8 mouse cellular contexts compared by ENCODE assay signal in the genomic region with DNA sequence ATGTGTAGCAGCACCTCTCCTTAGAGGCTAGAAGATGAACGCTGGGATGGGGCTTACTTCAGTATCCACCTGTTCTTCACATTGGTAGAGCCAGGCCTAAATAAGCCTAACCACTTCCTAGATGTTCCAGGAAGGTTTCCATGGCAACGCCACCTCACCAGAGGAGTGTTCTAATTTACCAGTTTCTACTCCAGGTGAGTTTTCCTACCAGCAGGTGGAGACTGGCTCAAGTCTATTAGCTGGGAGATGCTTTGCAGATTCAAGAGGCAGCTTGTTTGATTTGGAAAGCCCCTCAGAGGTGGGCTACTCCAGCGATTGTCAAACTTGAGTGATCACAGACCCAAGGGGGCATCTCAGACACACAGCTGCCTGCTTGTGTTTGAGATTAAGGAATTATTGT.
DNase-seq lines count a peak whose midpoint lies in the region; ATAC-seq and TF ChIP-seq lines count a peak whose summit lies in the region.

No protein-coding gene starts in this region.

- intact Hi-C loops in heart, postnatal 25 days (cut with DNase I): no loop called here

- no peaks in the 10 kb centered on the region for H3K9me3 ChIP-seq in lung, embryonic 14.5 days (ENCODE audit: low read depth, low read length)
- no peaks in the 10 kb centered on the region for H3K9me3 ChIP-seq in kidney, embryonic 14.5 days (ENCODE audit: control insufficient read depth, low read length)
- no peaks in the 10 kb centered on the region for H3K9me3 ChIP-seq in midbrain, embryonic 11.5 days (ENCODE audit: control insufficient read depth, low read length)

- H3K4me3 ChIP-seq in lung, embryonic 14.5 days (ENCODE audit: low read depth, low read length): no peak overlapping the region
- no peak overlapping the region for H3K4me3 ChIP-seq in lung, adult 2 months (replicated peaks; ENCODE audit: extremely low read depth, low read depth, low read length)
- no peak overlapping the region for H3K4me3 ChIP-seq in cortical plate, adult 2 months (ENCODE audit: insufficient read depth, low read length)
- no peak overlapping the region for H3K4me3 ChIP-seq in kidney, embryonic 14.5 days (ENCODE audit: low read length)
- no peak overlapping the region for H3K4me3 ChIP-seq in midbrain, embryonic 11.5 days (ENCODE audit: low read depth, low read length)

- no peak for ATAC-seq in lung, embryonic 14.5 days (ENCODE audit: insufficient read depth)
- 0 out of 2 replicates have a peak, but pooled peaks have one; percentile 28 for ATAC-seq in kidney, embryonic 14.5 days (ENCODE audit: low FRiP score, low TSS enrichment)
- ATAC-seq in midbrain, embryonic 11.5 days (ENCODE audit: low FRiP score): peak; percentile 54
- ATAC-seq in erythroid progenitor cell, adult 5-6 weeks (replicated peaks; ENCODE audit: low FRiP score, poor library complexity, severe bottlenecking): no peak

- H3K4me2 ChIP-seq in lung, embryonic 14.5 days: no peak overlapping the region
- no peak overlapping the region; the same call in 1 of the 2 replicates for H3K4me2 ChIP-seq in kidney, embryonic 14.5 days (replicated peaks; ENCODE audit: low read depth, low read length)
- H3K4me2 ChIP-seq in midbrain, embryonic 11.5 days: no peak overlapping the region

- H3K27ac ChIP-seq in lung, embryonic 14.5 days (ENCODE audit: low read depth): no peak overlapping the region
- no peak overlapping the region for H3K27ac ChIP-seq in cortical plate, adult 2 months (ENCODE audit: insufficient read depth, low read length)
- H3K27ac ChIP-seq in kidney, embryonic 14.5 days (ENCODE audit: low read depth, low read length): no peak overlapping the region
- no peak overlapping the region for H3K27ac ChIP-seq in midbrain, embryonic 11.5 days (ENCODE audit: low read depth, low read length)

- no peak for TF ChIP-seq POLR2A in lung, adult 2 months (IDR thresholded peaks at IDR 0.05; ENCODE audit: borderline replicate concordance, extremely low read depth, low read depth, low read length)
- no peak for TF ChIP-seq POLR2A in cortical plate, adult 2 months (IDR thresholded peaks at IDR 0.05; ENCODE audit: extremely low read depth, insufficient read depth, low read length)

- H3K4me1 ChIP-seq in lung, embryonic 14.5 days (ENCODE audit: insufficient read depth): no peaks in the 10 kb centered on the region
- no peaks in the 10 kb centered on the region for H3K4me1 ChIP-seq in lung, adult 2 months (ENCODE audit: control insufficient read depth, insufficient read depth, low read length)
- H3K4me1 ChIP-seq in cortical plate, adult 2 months (ENCODE audit: control insufficient read depth, insufficient read depth, low read length): no peaks in the 10 kb centered on the region
- no peaks in the 10 kb centered on the region for H3K4me1 ChIP-seq in kidney, embryonic 14.5 days (ENCODE audit: control insufficient read depth, insufficient read depth, low read length)
- H3K4me1 ChIP-seq in midbrain, embryonic 11.5 days (ENCODE audit: control insufficient read depth, insufficient read depth, low read length): peaks cover 2% of the 10 kb centered on the region; the same call in 1 of the 2 replicates

- peak; percentile 63 for TF ChIP-seq CTCF in lung, embryonic 14.5 days (IDR thresholded peaks at IDR 0.05; ENCODE audit: low read depth)
- TF ChIP-seq CTCF in lung, adult 2 months (IDR thresholded peaks at IDR 0.05; ENCODE audit: insufficient read depth, low read length): no peak
- TF ChIP-seq CTCF in cortical plate, adult 2 months (IDR thresholded peaks at IDR 0.05; ENCODE audit: extremely low read depth, insufficient read depth, low read length): peak; percentile 35; the same call in 1 of the 2 replicates

- 46% methylated on average over 3 of the region's 3 CpGs for WGBS in lung, embryonic 14.5 days
- 57% methylated on average over 3 of the region's 3 CpGs for WGBS in lung, adult 2 months
- 55% methylated on average over 3 of the region's 3 CpGs for WGBS in kidney, embryonic 14.5 days
- WGBS in midbrain, embryonic 11.5 days: 45% methylated on average over 3 of the region's 3 CpGs

- H3K36me3 ChIP-seq in lung, embryonic 14.5 days (ENCODE audit: insufficient read depth): no peaks in the 10 kb centered on the region
- no peaks in the 10 kb centered on the region for H3K36me3 ChIP-seq in kidney, embryonic 14.5 days (ENCODE audit: control insufficient read depth, insufficient read depth, low read length)
- no peaks in the 10 kb centered on the region for H3K36me3 ChIP-seq in midbrain, embryonic 11.5 days (ENCODE audit: control insufficient read depth, insufficient read depth, low read length)

- no peak overlapping the region for H3K9ac ChIP-seq in lung, embryonic 14.5 days
- no peak overlapping the region for H3K9ac ChIP-seq in kidney, embryonic 14.5 days (ENCODE audit: low read depth, low read length)
- no peak overlapping the region for H3K9ac ChIP-seq in midbrain, embryonic 11.5 days (ENCODE audit: low read length)

- peak; percentile 77 for DNase-seq in lung, embryonic 14.5 days
- no peak for DNase-seq in lung, adult 2 months
- peak; percentile 80 for DNase-seq in midbrain, embryonic 11.5 days (ENCODE audit: low spot score, missing footprints)
- DNase-seq in urinary bladder, postnatal 36 days (ENCODE audit: low spot score in 2 of 2): no peak
- DNase-seq in heart, postnatal 25 days (ENCODE audit: low spot score): no peak

- H3K27me3 ChIP-seq in lung, embryonic 14.5 days (ENCODE audit: insufficient read depth, low read length): no peaks in the 10 kb centered on the region
- no peaks in the 10 kb centered on the region for H3K27me3 ChIP-seq in kidney, embryonic 14.5 days (ENCODE audit: control insufficient read depth, insufficient read depth, low read length)
- no peaks in the 10 kb centered on the region; the same call in 1 of the 2 replicates for H3K27me3 ChIP-seq in midbrain, embryonic 11.5 days (ENCODE audit: control insufficient read depth, insufficient read depth, low read length)

Comparison
In these comparisons a context has a peak if more than half of its experiments do, and no peak if none do; other contexts are left out.
1. DNase-seq: peak in lung, embryonic 14.5 days (single experiment) and midbrain, embryonic 11.5 days (single experiment); none in lung, adult 2 months (single experiment), urinary bladder, postnatal 36 days (0 of 2) and heart, postnatal 25 days (single experiment).
2. ATAC-seq: peak in kidney, embryonic 14.5 days (single experiment) and midbrain, embryonic 11.5 days (single experiment); none in lung, embryonic 14.5 days (single experiment) and erythroid progenitor cell, adult 5-6 weeks (single experiment).